Mouse (Mus musculus) adrenal gland, postnatal 14 days (tissue): ENCODE measurements at regions not wholly inside any gene's neighbourhood (a gene's known extent, or its start where the extent isn't known, plus 50 kb on each side); places are given as distances from the start of the nearest gene placed in this dataset.

Source experiments
- DNase-seq: peaks from one replicate; pipeline ENCODE4 v3.0.0; 2021; ENCODE audit warnings: mixed read lengths

- DNase-seq = peak; percentile 53
Measured at GRCm38 (mm10) chr10:48322558-48322957, 1466.0 kb downstream of the Grik2 start.
